Mouse (Mus musculus) thymus, postnatal 0 days (tissue): Measurements from ENCODE around the gene Casz1. TPM values are rescaled to one million over a fixed set of nuclear protein-coding genes. Genes with fewer than 3 reads are reported as not detected.

Source experiments
- DNase-seq: peaks from one replicate; pipeline ENCODE4 v3.0.0-alpha.2; 2015; ENCODE audit warnings: low spot score
- polyA plus RNA-seq: library from polyadenylated mRNA; unstranded; fragments of >200 nt; fragmentation: Nextera tagmentation; extraction: Ambion mirVana; gene quantifications from 2 replicates; pipeline ENCODE4 v1.2.1, GENCODE M21; 2015

Casz1 gene
- polyA plus RNA-seq, 1 experiment from 2014 or later, result 3.0 TPM

GRCm38 (mm10) chr4:148930721-148931229 is 126.5 kb downstream of the Casz1 start:
- no peak for DNase-seq

- DNase-seq, result no peak
Observed at GRCm38 (mm10) chr4:148933109-148933508, 128.9 kb downstream of the Casz1 start.

GRCm38 (mm10) chr4:148935211-148935610 is 131.0 kb downstream of the Casz1 start:
- no peak for DNase-seq

GRCm38 (mm10) chr4:148936111-148936510 is 131.9 kb downstream of the Casz1 start:
- DNase-seq, result no peak

- no peak for DNase-seq
Observed at GRCm38 (mm10) chr4:148936727-148937126, 132.5 kb downstream of the Casz1 start.

GRCm38 (mm10) chr4:148938546-148938945 is 134.3 kb downstream of the Casz1 start:
- no peak for DNase-seq

- DNase-seq, result peak; percentile 28
Observed at GRCm38 (mm10) chr4:148940674-148941211, 136.5 kb downstream of the Casz1 start.

- no peak for DNase-seq
Observed at GRCm38 (mm10) chr4:148941321-148941720, 137.1 kb downstream of the Casz1 start.

GRCm38 (mm10) chr4:148943099-148943498 is 138.9 kb downstream of the Casz1 start:
- DNase-seq, result no peak

GRCm38 (mm10) chr4:148945476-148945881 is 141.2 kb downstream of the Casz1 start:
- no peak for DNase-seq

- DNase-seq, result no peak
Observed at GRCm38 (mm10) chr4:148946071-148946470, 141.8 kb downstream of the Casz1 start.

GRCm38 (mm10) chr4:148947833-148948388 is 143.7 kb downstream of the Casz1 start:
- no peak for DNase-seq

- DNase-seq, result no peak
Observed at GRCm38 (mm10) chr4:148950487-148950886, 146.3 kb downstream of the Casz1 start.

- DNase-seq, result no peak
Observed at GRCm38 (mm10) chr4:148950932-148951650, 146.9 kb downstream of the Casz1 start.

- no peak for DNase-seq
Observed at GRCm38 (mm10) chr4:148951821-148952291, 147.6 kb downstream of the Casz1 start.

- no peak for DNase-seq
Observed at GRCm38 (mm10) chr4:148952328-148953222, 148.3 kb downstream of the Casz1 start.

- no peak for DNase-seq
Observed at GRCm38 (mm10) chr4:148955131-148955813, 151.0 kb downstream of the Casz1 start.

GRCm38 (mm10) chr4:148960011-148960410 is 155.8 kb downstream of the Casz1 start:
- DNase-seq, result no peak

GRCm38 (mm10) chr4:148961081-148961480 is 156.9 kb downstream of the Casz1 start:
- DNase-seq, result no peak

- DNase-seq, result no peak
Observed at GRCm38 (mm10) chr4:148962096-148962495, 157.9 kb downstream of the Casz1 start.
